Comparison of ENCODE assay signal across 26 mouse cellular contexts in the genomic region with DNA sequence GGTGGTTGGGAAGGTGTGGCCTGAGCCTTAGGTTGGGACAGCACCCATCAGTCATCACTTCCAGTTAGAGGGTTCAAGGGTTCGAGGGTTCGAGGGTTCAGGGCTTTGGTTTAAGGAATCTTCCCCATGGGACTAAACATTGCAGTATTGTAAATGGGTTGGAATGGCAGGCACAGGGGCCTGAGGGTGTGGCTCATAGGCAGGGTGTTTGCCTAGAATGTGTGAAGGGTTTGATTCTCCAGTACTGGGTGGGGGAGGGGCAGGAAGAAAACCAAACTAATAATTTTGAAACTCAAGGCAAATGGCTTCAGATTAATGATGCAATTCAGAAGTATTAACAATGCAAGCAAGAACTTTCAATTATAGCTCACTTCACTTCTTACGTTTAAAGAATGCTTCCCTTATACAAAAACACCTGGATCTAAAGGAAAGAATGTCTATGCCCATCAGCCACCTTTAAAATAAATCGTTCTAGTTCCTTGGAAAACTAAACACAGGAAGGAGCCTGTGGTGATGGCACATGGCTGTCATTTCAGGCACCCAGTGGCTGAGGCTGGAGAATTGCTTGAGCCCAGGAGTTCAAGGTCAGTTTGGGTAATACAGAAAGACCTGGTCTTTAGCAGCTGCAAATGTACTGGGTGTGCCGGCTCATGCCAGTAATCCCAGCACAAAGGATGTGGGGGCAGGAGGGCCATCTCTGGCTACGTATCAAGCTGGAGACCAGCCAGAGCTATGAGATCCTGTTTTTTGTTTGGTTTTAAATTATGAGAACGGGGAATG. TPM values are rescaled to one million over a fixed set of nuclear protein-coding genes. Genes with fewer than 3 reads are reported as not detected.
DNase-seq lines count a peak whose midpoint lies in the region; ATAC-seq and TF ChIP-seq lines count a peak whose summit lies in the region.
"Had no signal": no experiment of that assay in that cellular context is flagged by ENCODE, and none has a peak within 500 bp of the region (broad histone marks: within the 10 kb centered on the region; RNA-seq: fewer than 3 reads in every experiment).

No protein-coding gene starts in this region.

- H3K27me3 ChIP-seq in CH12.LX (replicated peaks): peaks cover 6% of the 10 kb centered on the region
- 0 out of 2 replicates have a peak, but pooled peaks cover 2% of the 10 kb centered on the region for H3K27me3 ChIP-seq in ES-Bruce4 (ENCODE audit: control insufficient read depth, insufficient read depth, low read length, poor library complexity, severe bottlenecking)
- H3K27me3 ChIP-seq in limb, embryonic 10.5 days (ENCODE audit: low read depth, poor library complexity, severe bottlenecking): peaks cover 40% of the 10 kb centered on the region
- H3K27me3 ChIP-seq in forebrain, embryonic 14.5 days (replicated peaks; ENCODE audit: control insufficient read depth, insufficient read depth, low read length): 0 out of 2 replicates have a peak, but pooled peaks cover 8% of the 10 kb centered on the region
- H3K27me3 ChIP-seq: embryonic facial prominence, embryonic 15.5 days; intestine, embryonic 15.5 days had no signal

- TF ChIP-seq EP300 in CH12.LX (IDR thresholded peaks at IDR 0.05; ENCODE audit: low read length): no peak
- 0 out of 2 replicates have a peak, but pooled peaks have one; percentile 8 for TF ChIP-seq EP300 in ES-Bruce4 (IDR thresholded peaks at IDR 0.05; ENCODE audit: insufficient read depth, low read depth, low read length)

- ATAC-seq in forebrain, embryonic 14.5 days: no peak
- ATAC-seq: forebrain, embryonic 16.5 days; hindbrain, embryonic 16.5 days; intestine, embryonic 15.5 days had no signal

- no peak for TF ChIP-seq RAD21 in CH12.LX (IDR thresholded peaks at IDR 0.05; ENCODE audit: low read depth, low read length)

- dilution Hi-C loops in CH12.LX (cut with MboI; ENCODE audit: extremely low pct_ligation_motif_present, extremely low pct_unique_long_range_greater_than_20kb, low sequenced_read_pairs): no loop called here

- H3K36me3 ChIP-seq in CH12.LX (replicated peaks in 1 of 2; ENCODE audit: control insufficient read depth in 1 of 2, insufficient read depth in 1 of 2, low read length in 1 of 2) (no peaks in the 10 kb centered on the region), ES-Bruce4 (ENCODE audit: control insufficient read depth, insufficient read depth, low read length, poor library complexity, severe bottlenecking) (no peaks in the 10 kb centered on the region)
- no peaks in the 10 kb centered on the region for H3K36me3 ChIP-seq in limb, embryonic 10.5 days
- H3K36me3 ChIP-seq in forebrain, embryonic 14.5 days (ENCODE audit: control insufficient read depth, insufficient read depth, low read length): no peaks in the 10 kb centered on the region
- H3K36me3 ChIP-seq: embryonic facial prominence, embryonic 12.5 days; embryonic facial prominence, embryonic 15.5 days; G1E; hindbrain, embryonic 10.5 days; hindbrain, embryonic 13.5 days; intestine, embryonic 15.5 days had no signal

- TF ChIP-seq CTCF in CH12.LX (conservative IDR thresholded peaks at IDR 0.05 in 1 of 2, IDR thresholded peaks at IDR 0.05 in 1 of 2; ENCODE audit: low read depth in 2 of 2, low read length in 2 of 2) (no peak), ES-Bruce4 (IDR thresholded peaks at IDR 0.05; ENCODE audit: low read depth, low read length) (no peak)

- no peaks in the 10 kb centered on the region for H3K79me2 ChIP-seq in CH12.LX (replicated peaks; ENCODE audit: control insufficient read depth, extremely low read depth, insufficient read depth, poor library complexity, severe bottlenecking)

- in situ Hi-C loops in CH12.LX (cut with MboI; ENCODE audit: low pct_ligation_motif_present, low pct_unique_long_range_greater_than_20kb, low sequenced_read_pairs): no loop called here

- 85% methylated on average over 7 of the region's 7 CpGs for WGBS in limb, embryonic 10.5 days
- 71% methylated on average over 7 of the region's 7 CpGs for WGBS in forebrain, embryonic 14.5 days

- H3K27ac ChIP-seq in CH12.LX (ENCODE audit: insufficient read depth, low read depth) (no peak overlapping the region), ES-Bruce4 (ENCODE audit: insufficient read depth, low read length) (no peak overlapping the region)
- H3K27ac ChIP-seq in limb, embryonic 10.5 days: no peak overlapping the region
- H3K27ac ChIP-seq in forebrain, embryonic 14.5 days (ENCODE audit: low read depth, low read length): no peak overlapping the region
- H3K27ac ChIP-seq: embryonic facial prominence, embryonic 12.5 days; embryonic facial prominence, embryonic 15.5 days; hindbrain, embryonic 10.5 days; hindbrain, embryonic 13.5 days; intestine, embryonic 15.5 days had no signal

- peaks cover 5% of the 10 kb centered on the region for H3K9me3 ChIP-seq in CH12.LX (replicated peaks; ENCODE audit: low read length)
- H3K9me3 ChIP-seq in ES-Bruce4 (replicated peaks; ENCODE audit: control insufficient read depth, insufficient read depth, low read length, poor library complexity, severe bottlenecking): no peaks in the 10 kb centered on the region
- no peaks in the 10 kb centered on the region for H3K9me3 ChIP-seq in limb, embryonic 10.5 days (replicated peaks)
- H3K9me3 ChIP-seq in forebrain, embryonic 14.5 days (replicated peaks; ENCODE audit: control insufficient read depth, low read length): no peaks in the 10 kb centered on the region
- H3K9me3 ChIP-seq: embryonic facial prominence, embryonic 12.5 days; embryonic facial prominence, embryonic 15.5 days; G1E; hindbrain, embryonic 10.5 days; hindbrain, embryonic 13.5 days; intestine, embryonic 15.5 days had no signal

- no peak overlapping the region for H3K4me2 ChIP-seq in CH12.LX (ENCODE audit: insufficient read depth, low read depth, poor library complexity, severe bottlenecking)
- no peak overlapping the region for H3K4me2 ChIP-seq in forebrain, embryonic 14.5 days (ENCODE audit: low read length)
- H3K4me2 ChIP-seq: embryonic facial prominence, embryonic 12.5 days; embryonic facial prominence, embryonic 15.5 days; heart, embryonic 11.5 days; hindbrain, embryonic 13.5 days; intestine, embryonic 15.5 days had no signal

- H3K9ac ChIP-seq in CH12.LX (ENCODE audit: insufficient read depth, low read depth) (no peak overlapping the region), ES-Bruce4 (ENCODE audit: low read depth, poor library complexity, severe bottlenecking) (no peak overlapping the region)
- H3K9ac ChIP-seq in forebrain, embryonic 14.5 days (ENCODE audit: low read length): no peak overlapping the region
- H3K9ac ChIP-seq: embryonic facial prominence, embryonic 12.5 days; embryonic facial prominence, embryonic 15.5 days; hindbrain, embryonic 13.5 days; intestine, embryonic 15.5 days had no signal

- TF ChIP-seq POLR2A in CH12.LX (IDR thresholded peaks at IDR 0.05; ENCODE audit: low read depth, low read length) (no peak), ES-Bruce4 (IDR thresholded peaks at IDR 0.05; ENCODE audit: insufficient read depth, low read length) (no peak)

- H3K4me1 ChIP-seq in CH12.LX (ENCODE audit: control insufficient read depth in 1 of 2, insufficient read depth in 2 of 2): peaks cover 0 to 10% of the 10 kb centered on the region in 2 experiments; a peak in 2 of 4 replicates
- H3K4me1 ChIP-seq in ES-Bruce4 (ENCODE audit: control insufficient read depth, insufficient read depth, low read length): peaks cover 3% of the 10 kb centered on the region
- peaks cover 4% of the 10 kb centered on the region; the same call in 1 of the 2 replicates for H3K4me1 ChIP-seq in limb, embryonic 10.5 days
- H3K4me1 ChIP-seq in forebrain, embryonic 14.5 days (ENCODE audit: control insufficient read depth, insufficient read depth, low read length): no peaks in the 10 kb centered on the region
- H3K4me1 ChIP-seq: embryonic facial prominence, embryonic 12.5 days; embryonic facial prominence, embryonic 15.5 days had no signal

- DNase-seq in CH12.LX (ENCODE audit: extremely low read depth) (peak; percentile 9), R1 (ENCODE audit: low read depth, low spot score) (peak; percentile 80)
- no peak for DNase-seq in limb, embryonic 10.5 days (ENCODE audit: low spot score)
- DNase-seq in forebrain, embryonic 14.5 days (ENCODE audit: low spot score): no peak
- no peak for DNase-seq in cerebellum, postnatal 10 days
- DNase-seq: adrenal gland, postnatal 10 days; adrenal gland, postnatal 36 days; cerebellum, adult 18-20 months; cerebellum, adult 9-10 months; cerebellum, postnatal 25 days; gastrocnemius, postnatal 10 days; gastrocnemius, postnatal 36 days; heart, postnatal 36 days; kidney, adult 11 months had no signal

- no peak overlapping the region for H3K4me3 ChIP-seq in CH12.LX (replicated peaks in 1 of 3; ENCODE audit: low read depth in 2 of 3, low read length in 2 of 3, poor library complexity in 1 of 3)
- no peak overlapping the region for H3K4me3 ChIP-seq in ES-Bruce4 (ENCODE audit: low read depth, low read length)
- no peak overlapping the region for H3K4me3 ChIP-seq in limb, embryonic 10.5 days
- H3K4me3 ChIP-seq in forebrain, embryonic 14.5 days (ENCODE audit: low read depth, low read length): no peak overlapping the region
- H3K4me3 ChIP-seq: embryonic facial prominence, embryonic 12.5 days; embryonic facial prominence, embryonic 15.5 days; hindbrain, embryonic 10.5 days; hindbrain, embryonic 13.5 days; intestine, embryonic 15.5 days had no signal

TF ChIP-seq in CH12.LX, 34 proteins besides CTCF, POLR2A, EP300 and RAD21:
- no peak for TF ChIP-seq MYC (IDR thresholded peaks at IDR 0.05; ENCODE audit: low read depth, low read length)
- TF ChIP-seq ZMIZ1 (IDR thresholded peaks at IDR 0.05; ENCODE audit: low read depth, low read length): no peak
- TF ChIP-seq USF1 (IDR thresholded peaks at IDR 0.05; ENCODE audit: low read depth, low read length): no peak

RNA-seq across cellular contexts. Expression of gene Doc2b, which starts 6.1 kb away (rescaled TPM):
- total RNA-seq in CH12.LX (2012; rRNA removed): 0.04 TPM in 1 of 2 replicates, not detected in the other
- not detected in 2 replicates for total RNA-seq in CH12.LX (2014; rRNA removed)
- not detected in 2 replicates for polyA plus RNA-seq in CH12.LX (2012; ENCODE audit: insufficient read length, low read depth)
- polyA plus RNA-seq in ES-Bruce4 (2011; ENCODE audit: insufficient read depth, insufficient read length, low read depth, missing spikeins): 0.15 and 0.22 TPM in 2 replicates
- polyA plus RNA-seq in limb, embryonic 10.5 days (2016; fragmentation: Nextera tagmentation; extraction: Ambion mirVana): 0.06 and 0.20 TPM in 2 replicates
- 1.5 and 1.8 TPM in 2 replicates for polyA plus RNA-seq in forebrain, embryonic 14.5 days (2014; fragmentation: Nextera tagmentation; extraction: Ambion mirVana)
- total RNA-seq: common myeloid progenitor, adult 5-6 weeks; G1E; granulocyte monocyte progenitor cell, adult 5-6 weeks had no signal
- polyA plus RNA-seq: G1E had no signal

Comparison
In these comparisons a context has a peak if more than half of its experiments do, and no peak if none do; other contexts are left out.
1. DNase-seq: peak in CH12.LX (single experiment) and R1 (single experiment); none in limb, embryonic 10.5 days (single experiment), forebrain, embryonic 14.5 days (single experiment) and cerebellum, postnatal 10 days (0 of 2).